Mouse (Mus musculus) lung, postnatal 0 days (tissue): ENCODE results near the gene Thg1l. TPM values are rescaled to one million over a fixed set of nuclear protein-coding genes. Genes with fewer than 3 reads are reported as not detected.

Experiments used
- ATAC-seq: fragments of 200-750 bp; cut with Nextera tagmentation; 2 replicates; pipeline ENCODE4 v1.8.0; 2017; ENCODE audit warnings: moderate library complexity
- DNase-seq: peaks from one replicate; pipeline ENCODE4 v3.0.0-alpha.2; 2016; ENCODE audit warnings: low spot score
- H3K27ac ChIP-seq: fragments of 300-500 bp; sonication (generic); 2 replicates; pipeline ENCODE4 v1.5.1; 2014; ENCODE audit warnings: antibody characterized with exemption, mild to moderate bottlenecking, low read length, mixed read lengths
- H3K27me3 ChIP-seq: fragments of 300-500 bp; sonication (generic); replicated peaks from 2 replicates; pipeline ENCODE4 v1.6.1; 2014; ENCODE audit warnings: low read length, mixed read lengths; ENCODE audit not compliant: insufficient read depth
- H3K36me3 ChIP-seq: fragments of 300-500 bp; sonication (generic); 2 replicates; pipeline ENCODE4 v1.6.1; 2014; ENCODE audit warnings: low read length, mixed read lengths; ENCODE audit not compliant: insufficient read depth
- H3K4me1 ChIP-seq: fragments of 300-500 bp; sonication (generic); 2 replicates; pipeline ENCODE4 v1.6.1; 2014; ENCODE audit warnings: antibody characterized with exemption, low read depth, low read length, mixed read lengths; ENCODE audit not compliant: insufficient read depth
- H3K4me2 ChIP-seq: fragments of 300-500 bp; sonication (generic); replicated peaks from 2 replicates; pipeline ENCODE4 v1.6.1; 2014; ENCODE audit warnings: low read depth, mild to moderate bottlenecking, low read length, moderate library complexity, mixed read lengths
- H3K4me3 ChIP-seq: fragments of 300-500 bp; sonication (generic); 2 replicates; pipeline ENCODE4 v1.5.1; 2014; ENCODE audit warnings: low read depth, low read length
- H3K9ac ChIP-seq: fragments of 300-500 bp; sonication (generic); replicated peaks from 2 replicates; pipeline ENCODE4 v1.6.1; 2014; ENCODE audit warnings: low read depth, mild to moderate bottlenecking
- H3K9me3 ChIP-seq: fragments of 300-500 bp; sonication (generic); 2 replicates; pipeline ENCODE4 v1.6.1; 2016; ENCODE audit warnings: low read length, mixed read lengths
- CTCF ChIP-seq: IDR thresholded peaks from 2 replicates; pipeline ENCODE4 v1.5.1; 2016; ENCODE audit warnings: antibody characterized with exemption, mild to moderate bottlenecking
- EP300 ChIP-seq: IDR thresholded peaks from 2 replicates; pipeline ENCODE4 v1.6.1; 2016; ENCODE audit warnings: antibody characterized with exemption, mild to moderate bottlenecking, control low read depth
- WGBS: fragments of 180-500 bp; shearing (Covaris S2); extraction: QIAGEN DNeasy Blood & Tissue Kit; methylation state at CpG from one replicate; pipeline ENCODE4 v1.1.7; 2014; 5-methylcytosine and 5-hydroxymethylcytosine counted together
- polyA plus RNA-seq: library from polyadenylated mRNA; unstranded; fragments of >200 nt; fragmentation: Nextera tagmentation; extraction: Ambion mirVana; gene quantifications from 2 replicates; pipeline ENCODE4 v1.2.1, GENCODE M21; 2015

Thg1l gene
- polyA plus RNA-seq: 6.0 and 6.9 TPM in 2 replicates

GRCm38 (mm10) chr11:45955127-45955627 is at the start of gene Thg1l:
Gene Thg1l, minus strand, starts transcription at chr11:45955494.
- WGBS: under 1% methylated on average over 32 of the region's 32 CpGs
- Histone ChIP-seq H3K36me3 (peaks cover 4% of the 10 kb centered on the region; the same call in 1 of the 2 replicates), H3K9me3 (no peaks in the 10 kb centered on the region), H3K9ac (no peak within 1 kb of the TSS), H3K27me3 (no peaks in the 10 kb centered on the region), H3K27ac (peak within 1 kb of the TSS; percentile 60), H3K4me2 (peak within 1 kb of the TSS; percentile 38), H3K4me1 (peaks cover 3% of the 10 kb centered on the region; the same call in 1 of the 2 replicates), H3K4me3 (peak within 1 kb of the TSS; percentile 56)
- TF ChIP-seq EP300 (no peak; the same call in none of the 2 replicates), CTCF (no peak)
- ATAC-seq (peak; percentile 99), DNase-seq (peak; percentile 97)

- ATAC-seq: no peak
- no peak for TF ChIP-seq CTCF
- TF ChIP-seq EP300: no peak
- WGBS: 47% methylated on average over 13 of the region's 13 CpGs
- Histone ChIP-seq H3K4me2 (peak overlapping the region; percentile 38), H3K4me1 (no peaks in the 10 kb centered on the region), H3K4me3 (peak overlapping the region; percentile 4; the same call in 1 of the 2 replicates), H3K9ac (no peak overlapping the region), H3K36me3 (no peaks in the 10 kb centered on the region), H3K27me3 (no peaks in the 10 kb centered on the region), H3K9me3 (no peaks in the 10 kb centered on the region), H3K27ac (no peak overlapping the region)
- DNase-seq: no peak
Observed at GRCm38 (mm10) chr11:45992087-45992486, 36.8 kb upstream of the Thg1l start.

GRCm38 (mm10) chr11:45991604-45992003 is 36.3 kb upstream of the Thg1l start:
- H3K4me3 ChIP-seq: peak overlapping the region; percentile 4; the same call in 1 of the 2 replicates
- DNase-seq: peak; percentile 58
- H3K36me3 ChIP-seq: no peaks in the 10 kb centered on the region
- no peaks in the 10 kb centered on the region for H3K27me3 ChIP-seq
- 9% methylated on average over 16 of the region's 16 CpGs for WGBS
- no peak for TF ChIP-seq CTCF
- TF ChIP-seq EP300: no peak
- H3K4me2 ChIP-seq: peak overlapping the region; percentile 38
- no peaks in the 10 kb centered on the region for H3K9me3 ChIP-seq
- H3K27ac ChIP-seq: no peak overlapping the region
- no peaks in the 10 kb centered on the region for H3K4me1 ChIP-seq
- ATAC-seq: peak; percentile 81
- no peak overlapping the region for H3K9ac ChIP-seq

GRCm38 (mm10) chr11:45980893-45981253 is 25.6 kb upstream of the Thg1l start:
- ATAC-seq (0 out of 2 replicates have a peak, but pooled peaks have one; percentile 6), DNase-seq (peak; percentile 10)
- Histone ChIP-seq H3K36me3 (no peaks in the 10 kb centered on the region), H3K27ac (no peak overlapping the region), H3K4me2 (peak overlapping the region; percentile 93), H3K9ac (peak overlapping the region; percentile 66; the same call in 1 of the 2 replicates), H3K9me3 (no peaks in the 10 kb centered on the region), H3K4me1 (0 out of 2 replicates have a peak, but pooled peaks cover 5% of the 10 kb centered on the region), H3K4me3 (peak overlapping the region; percentile 52), H3K27me3 (no peaks in the 10 kb centered on the region)
- 50% methylated on average over 19 of the region's 19 CpGs for WGBS
- TF ChIP-seq CTCF (no peak), EP300 (no peak)

GRCm38 (mm10) chr11:45979946-45980892 is 24.9 kb upstream of the Thg1l start, which contains the start of gene Sox30:
Gene Sox30, plus strand, starts transcription at chr11:45980310.
- peak within 1 kb of the TSS; percentile 93 for H3K4me2 ChIP-seq
- H3K27ac ChIP-seq: peak within 1 kb of the TSS; percentile 14; the same call in 1 of the 2 replicates
- peak within 1 kb of the TSS; percentile 52 for H3K4me3 ChIP-seq
- H3K9ac ChIP-seq: peak within 1 kb of the TSS; percentile 66
- H3K36me3 ChIP-seq: no peaks in the 10 kb centered on the region
- peak; percentile 71 for DNase-seq
- H3K27me3 ChIP-seq: no peaks in the 10 kb centered on the region
- 0 out of 2 replicates have a peak, but pooled peaks cover 5% of the 10 kb centered on the region for H3K4me1 ChIP-seq
- peak; percentile 91 for ATAC-seq
- no peaks in the 10 kb centered on the region for H3K9me3 ChIP-seq
- 12% methylated on average over 77 of the region's 115 CpGs for WGBS
- peak; percentile 29; the same call in 1 of the 2 replicates for TF ChIP-seq CTCF
- no peak for TF ChIP-seq EP300

- 77% methylated on average over 3 of the region's 3 CpGs for WGBS
- Histone ChIP-seq H3K27ac (no peak overlapping the region), H3K4me1 (0 out of 2 replicates have a peak, but pooled peaks cover 5% of the 10 kb centered on the region), H3K27me3 (no peaks in the 10 kb centered on the region), H3K9ac (no peak overlapping the region), H3K9me3 (no peaks in the 10 kb centered on the region), H3K4me2 (no peak overlapping the region), H3K36me3 (no peaks in the 10 kb centered on the region), H3K4me3 (no peak overlapping the region)
- ATAC-seq (no peak), DNase-seq (no peak)
- TF ChIP-seq CTCF (no peak), EP300 (no peak)
Observed at GRCm38 (mm10) chr11:45976061-45976460, 20.8 kb upstream of the Thg1l start.
